Mouse (Mus musculus) neural tube, postnatal 0 days (tissue): ENCODE measurements around the gene Brms1. TPM values are rescaled to one million over a fixed set of nuclear protein-coding genes. Genes with fewer than 3 reads are reported as not detected.

Source experiments
- polyA plus RNA-seq: library from polyadenylated mRNA; unstranded; fragments of >200 nt; fragmentation: Nextera tagmentation; extraction: Ambion mirVana; gene quantifications from 2 replicates; pipeline ENCODE4 v1.2.1, GENCODE M21; 2015

Gene Brms1
- 14.2 and 14.9 TPM in 2 replicates for polyA plus RNA-seq

GRCm38 (mm10) chr19:5040862-5041523 lies at the start of gene Brms1:
Gene Brms1, plus strand, starts transcription at chr19:5041354.

GRCm38 (mm10) chr19:5023621-5024479 lies 17.3 kb upstream of the Brms1 start, which contains the start of gene Slc29a2:
Gene Slc29a2, plus strand, starts transcription at chr19:5023860.

GRCm38 (mm10) chr19:5038709-5039156 lies 2.4 kb upstream of the Brms1 start, which contains the start of the genes B4gat1 and AC124502.3:
Gene B4gat1, plus strand, starts transcription at chr19:5038826.
Gene AC124502.3, plus strand, starts transcription at chr19:5038891.

GRCm38 (mm10) chr19:5050047-5050905 lies 9.1 kb downstream of the Brms1 start, which contains the start of gene Rin1:
Gene Rin1, plus strand, starts transcription at chr19:5050481.

GRCm38 (mm10) chr19:5067867-5068569 lies 26.9 kb downstream of the Brms1 start, which contains the start of gene Cd248:
Gene Cd248, plus strand, starts transcription at chr19:5068078.

GRCm38 (mm10) chr19:5085145-5085863 lies 44.1 kb downstream of the Brms1 start, which contains the start of gene Tmem151a:
Gene Tmem151a, minus strand, starts transcription at chr19:5085531.

GRCm38 (mm10) chr19:5087884-5088728 lies 47.0 kb downstream of the Brms1 start, which contains the start of gene Yif1a:
Gene Yif1a, plus strand, starts transcription at chr19:5088538.

GRCm38 (mm10) chr19:5098363-5099143 lies 57.4 kb downstream of the Brms1 start, which contains the start of gene Cnih2:
Gene Cnih2, minus strand, starts transcription at chr19:5098521.

Other genes starting within 250 kb of the Brms1 start
- 36.2 and 38.3 TPM in 2 replicates for gene Rbm4, start 247.5 kb upstream of the Brms1 start, polyA plus RNA-seq
- gene Gm21992, start 229.7 kb upstream of the Brms1 start, polyA plus RNA-seq: 14.4 and 24.3 TPM in 2 replicates
- gene Rbm14, start 229.7 kb upstream of the Brms1 start, polyA plus RNA-seq: 32.0 and 33.3 TPM in 2 replicates
- gene Ccs, start 202.0 kb upstream of the Brms1 start, polyA plus RNA-seq: 48.0 and 51.2 TPM in 2 replicates
- 0.63 and 0.85 TPM in 2 replicates for gene Ccdc87, start 202.0 kb upstream of the Brms1 start, polyA plus RNA-seq
- gene Ctsf, start 186.2 kb upstream of the Brms1 start, polyA plus RNA-seq: 92.7 and 98.1 TPM in 2 replicates
- gene Actn3, start 163.4 kb upstream of the Brms1 start, polyA plus RNA-seq: 3.9 and 5.1 TPM in 2 replicates
- 18.3 and 20.1 TPM in 2 replicates for gene Zdhhc24, start 162.7 kb upstream of the Brms1 start, polyA plus RNA-seq
- gene Bbs1, start 134.7 kb upstream of the Brms1 start, polyA plus RNA-seq: 8.7 and 8.8 TPM in 2 replicates
- gene Dpp3, start 113.1 kb upstream of the Brms1 start, polyA plus RNA-seq: 66.6 and 67.5 TPM in 2 replicates
- 10.4 and 12.1 TPM in 2 replicates for gene Peli3, start 98.2 kb upstream of the Brms1 start, polyA plus RNA-seq
- gene Mrpl11, start 79.2 kb upstream of the Brms1 start, polyA plus RNA-seq: 116 and 126 TPM in 2 replicates
- 0.28 and 0.39 TPM in 2 replicates for gene Npas4, start 51.0 kb upstream of the Brms1 start, polyA plus RNA-seq
- 17.8 and 18.5 TPM in 2 replicates for gene Slc29a2, start 17.5 kb upstream of the Brms1 start, polyA plus RNA-seq
- gene B4gat1, start 2.5 kb upstream of the Brms1 start, polyA plus RNA-seq: 166 and 173 TPM in 2 replicates
- gene AC124502.3, start 2.5 kb upstream of the Brms1 start, polyA plus RNA-seq: 1.7 and 2.2 TPM in 2 replicates
- 0.55 and 0.71 TPM in 2 replicates for gene Rin1, start 9.1 kb downstream of the Brms1 start, polyA plus RNA-seq
- 17.4 and 19.4 TPM in 2 replicates for gene Cd248, start 26.7 kb downstream of the Brms1 start, polyA plus RNA-seq
- gene Tmem151a, start 44.2 kb downstream of the Brms1 start, polyA plus RNA-seq: 63.2 and 66.9 TPM in 2 replicates
- gene Yif1a, start 47.2 kb downstream of the Brms1 start, polyA plus RNA-seq: 72.6 and 73.4 TPM in 2 replicates
- gene Cnih2, start 57.2 kb downstream of the Brms1 start, polyA plus RNA-seq: 448 and 454 TPM in 2 replicates
- gene Rab1b, start 65.7 kb downstream of the Brms1 start, polyA plus RNA-seq: 203 and 219 TPM in 2 replicates
- 72.6 and 86.2 TPM in 2 replicates for gene Klc2, start 77.2 kb downstream of the Brms1 start, polyA plus RNA-seq
- 39.0 and 46.4 TPM in 2 replicates for gene Pacs1, start 231.8 kb downstream of the Brms1 start, polyA plus RNA-seq